Mouse (Mus musculus) limb, embryonic 12.5 days (tissue): ENCODE data around the gene Kirrel3. TPM values are rescaled to one million over a fixed set of nuclear protein-coding genes. Genes with fewer than 3 reads are reported as not detected.

Experiments used
- ATAC-seq: fragments of 200-750 bp; cut with Nextera tagmentation; 2 replicates; pipeline ENCODE4 v1.8.0; 2017; ENCODE audit warnings: low read depth, moderate TSS enrichment; ENCODE audit not compliant: insufficient number of reproducible peaks, insufficient read depth, low FRiP score, low TSS enrichment
- H3K27ac ChIP-seq: fragments of 300-500 bp; sonication (generic); 2 replicates; pipeline ENCODE4 v1.5.1; 2016; ENCODE audit warnings: mild to moderate bottlenecking, moderate library complexity
- H3K27me3 ChIP-seq: fragments of 300-500 bp; sonication (generic); 2 replicates; pipeline ENCODE4 v1.6.1; 2016; ENCODE audit warnings: mild to moderate bottlenecking, moderate library complexity
- H3K36me3 ChIP-seq: fragments of 300-500 bp; sonication (generic); 2 replicates; pipeline ENCODE4 v1.6.1; 2016; ENCODE audit warnings: mild to moderate bottlenecking, moderate library complexity
- H3K4me1 ChIP-seq: fragments of 300-500 bp; sonication (generic); replicated peaks from 2 replicates; pipeline ENCODE4 v1.6.1; 2016
- H3K4me2 ChIP-seq: fragments of 300-500 bp; sonication (generic); 2 replicates; pipeline ENCODE4 v1.6.1; 2016; ENCODE audit warnings: mild to moderate bottlenecking, moderate library complexity
- H3K4me3 ChIP-seq: fragments of 300-500 bp; sonication (generic); replicated peaks from 2 replicates; pipeline ENCODE4 v1.5.1; 2016; ENCODE audit warnings: mild to moderate bottlenecking
- H3K9ac ChIP-seq: fragments of 300-500 bp; sonication (generic); replicated peaks from 2 replicates; pipeline ENCODE4 v1.6.1; 2016; ENCODE audit warnings: mild to moderate bottlenecking, moderate library complexity
- H3K9me3 ChIP-seq: fragments of 300-500 bp; sonication (generic); 2 replicates; pipeline ENCODE4 v1.6.1; 2016; ENCODE audit warnings: mild to moderate bottlenecking, moderate library complexity
- WGBS: fragments of 180-500 bp; shearing (Covaris S2); methylation state at CpG from one replicate; pipeline ENCODE4 v1.1.7; 2016; 5-methylcytosine and 5-hydroxymethylcytosine counted together
- polyA plus RNA-seq: library from polyadenylated mRNA; unstranded; fragments of >200 nt; fragmentation: Nextera tagmentation; extraction: Ambion mirVana; gene quantifications from 2 replicates; pipeline ENCODE4 v1.2.1, GENCODE M21; 2016

Gene Kirrel3
- polyA plus RNA-seq, 1 experiment from 2014 or later, result 7.8 TPM

DNA sequence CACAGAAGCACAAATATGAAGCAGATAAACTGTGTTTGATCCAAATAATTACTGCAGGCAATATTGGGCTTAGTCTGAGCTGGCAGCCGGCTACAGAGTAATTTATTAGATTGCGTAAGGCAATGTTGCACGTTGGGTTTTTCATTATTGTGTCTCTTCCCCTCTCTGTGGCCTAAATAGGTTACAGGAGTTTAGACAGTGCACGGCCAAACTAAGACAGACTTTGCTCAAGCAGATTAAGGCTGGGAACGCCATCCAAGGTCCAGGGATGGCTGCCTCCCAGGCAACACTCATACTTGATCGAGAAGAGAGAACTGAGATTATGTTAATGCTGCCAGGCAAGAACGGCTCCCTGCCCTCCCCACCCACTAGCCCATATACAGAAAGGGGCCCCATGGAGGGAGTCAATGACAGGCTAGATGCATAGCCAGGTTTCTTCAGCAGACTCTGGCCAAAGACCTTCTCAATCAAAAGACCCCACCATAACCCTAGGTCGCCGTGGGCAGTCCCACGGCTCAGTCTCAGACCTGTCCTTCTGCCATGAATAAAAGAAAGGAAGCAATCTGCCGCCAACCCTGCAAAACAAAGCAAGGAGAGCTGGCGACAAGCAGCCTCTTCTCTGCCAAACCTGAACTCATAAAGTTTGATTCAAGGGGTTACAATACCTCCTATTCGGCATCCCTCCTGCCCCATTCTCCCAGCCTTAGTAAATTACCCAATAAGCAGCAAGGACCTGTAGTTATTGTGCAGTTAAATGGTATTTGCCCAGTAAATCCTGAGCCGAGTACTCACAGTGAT lies 437.6 kb downstream of the Kirrel3 start:
- Histone ChIP-seq H3K9me3 (no peaks in the 10 kb centered on the region), H3K4me1 (peaks cover 4% of the 10 kb centered on the region; the same call in 1 of the 2 replicates), H3K4me3 (no peak overlapping the region), H3K27ac (no peak overlapping the region), H3K9ac (no peak overlapping the region), H3K27me3 (peaks cover 3% of the 10 kb centered on the region; the same call in 1 of the 2 replicates), H3K36me3 (no peaks in the 10 kb centered on the region), H3K4me2 (no peak overlapping the region)
- WGBS, result 63% methylated on average over 14 of the region's 14 CpGs
- no peak for ATAC-seq

DNA sequence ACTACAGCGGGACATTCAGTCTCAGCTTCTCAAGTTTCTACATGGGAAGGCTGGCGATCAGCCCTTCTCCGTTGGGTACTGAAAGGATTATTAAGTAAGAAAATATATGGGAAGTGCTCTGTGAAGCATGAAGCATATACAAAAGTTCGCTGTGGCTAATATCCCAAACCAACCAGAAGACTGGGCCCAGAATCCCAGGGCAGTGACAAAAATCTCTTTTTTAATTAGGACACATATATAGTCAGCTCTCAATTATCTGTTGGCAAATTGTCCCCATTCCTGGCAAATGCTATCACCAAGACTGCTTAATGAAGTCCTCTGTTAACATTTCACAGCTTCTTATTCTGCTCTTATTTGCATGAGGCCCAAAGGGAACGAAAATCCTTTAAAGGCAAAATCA lies 439.9 kb downstream of the Kirrel3 start:
- Histone ChIP-seq H3K36me3 (no peaks in the 10 kb centered on the region), H3K27ac (no peak overlapping the region), H3K9me3 (no peaks in the 10 kb centered on the region), H3K9ac (no peak overlapping the region), H3K27me3 (peaks cover 3% of the 10 kb centered on the region; the same call in 1 of the 2 replicates), H3K4me1 (peaks cover 4% of the 10 kb centered on the region; the same call in 1 of the 2 replicates), H3K4me2 (no peak overlapping the region), H3K4me3 (no peak overlapping the region)
- WGBS, result 87% methylated on average over 5 of the region's 5 CpGs
- ATAC-seq, result no peak

DNA sequence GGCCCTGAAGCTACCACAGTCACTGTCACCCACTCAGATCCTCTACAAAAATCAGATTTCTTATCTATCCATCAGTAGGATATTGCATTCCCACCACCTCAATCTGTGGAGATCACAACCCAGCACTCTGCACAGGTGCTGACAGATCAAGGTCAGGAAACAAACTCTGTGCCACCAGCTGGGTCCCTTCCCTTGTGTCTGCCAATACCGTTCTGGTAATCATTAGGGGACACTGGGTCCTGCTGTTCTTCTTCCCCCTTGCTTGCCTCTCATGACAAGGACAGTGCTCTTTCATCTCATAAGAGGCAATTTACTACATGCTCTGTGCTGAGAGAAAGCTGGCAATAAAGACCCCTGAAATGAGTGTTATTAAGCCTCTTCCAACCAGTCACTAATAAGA lies 444.7 kb downstream of the Kirrel3 start:
- no peaks in the 10 kb centered on the region for H3K36me3 ChIP-seq
- no peak overlapping the region for H3K4me2 ChIP-seq
- no peak overlapping the region for H3K9ac ChIP-seq
- no peak for ATAC-seq
- no peaks in the 10 kb centered on the region; the same call in 1 of the 2 replicates for H3K27me3 ChIP-seq
- no peaks in the 10 kb centered on the region for H3K9me3 ChIP-seq
- no peak overlapping the region for H3K4me3 ChIP-seq
- 41% methylated on average over 1 of the region's 1 CpGs for WGBS
- H3K4me1 ChIP-seq, result no peaks in the 10 kb centered on the region
- no peak overlapping the region for H3K27ac ChIP-seq

DNA sequence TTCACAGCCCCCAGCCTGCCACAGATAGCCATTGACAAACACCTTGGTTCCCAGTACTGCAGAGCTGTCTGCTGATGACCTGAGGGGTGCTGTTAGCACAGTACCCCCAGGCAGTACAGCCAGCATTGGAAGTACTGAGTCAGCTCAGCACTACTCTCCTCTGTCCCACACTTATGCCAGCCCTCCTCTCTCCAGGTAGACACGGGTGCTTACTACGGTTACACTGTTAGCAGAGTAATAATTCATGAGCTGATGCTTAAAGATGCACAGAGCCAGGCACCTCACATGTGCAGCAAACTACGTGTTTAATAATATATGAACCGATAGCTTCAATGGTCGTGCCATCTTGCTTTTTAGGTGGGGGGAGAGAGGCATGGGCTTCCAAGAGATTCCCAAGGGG lies 452.4 kb downstream of the Kirrel3 start:
- H3K4me1 ChIP-seq, result no peaks in the 10 kb centered on the region
- H3K27ac ChIP-seq, result no peak overlapping the region
- no peaks in the 10 kb centered on the region for H3K36me3 ChIP-seq
- no peaks in the 10 kb centered on the region; the same call in none of the 2 replicates for H3K27me3 ChIP-seq
- 82% methylated on average over 5 of the region's 5 CpGs for WGBS
- no peaks in the 10 kb centered on the region for H3K9me3 ChIP-seq
- no peak overlapping the region for H3K4me2 ChIP-seq
- H3K9ac ChIP-seq, result no peak overlapping the region
- ATAC-seq, result no peak
- no peak overlapping the region for H3K4me3 ChIP-seq

DNA sequence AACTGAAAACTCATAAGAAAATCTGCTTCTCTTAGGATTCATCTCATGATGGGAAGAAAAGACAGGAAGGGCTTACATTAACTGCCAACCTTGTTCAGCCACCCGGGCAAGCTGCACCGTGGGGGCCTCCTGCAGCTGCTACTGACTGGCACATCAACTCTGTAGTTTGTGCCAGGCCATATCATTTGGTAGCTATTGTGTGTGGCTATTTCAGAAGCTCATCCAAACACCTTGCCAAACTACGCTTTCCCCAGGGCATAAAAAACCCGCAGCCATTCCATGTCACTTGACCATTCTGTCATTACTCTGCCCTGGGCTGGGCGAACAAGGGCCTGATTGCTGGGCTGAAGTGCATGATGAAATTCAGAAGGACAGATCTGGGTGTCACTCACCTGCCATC lies 453.9 kb downstream of the Kirrel3 start:
- no peaks in the 10 kb centered on the region for H3K4me1 ChIP-seq
- WGBS, result 87% methylated on average over 5 of the region's 5 CpGs

DNA sequence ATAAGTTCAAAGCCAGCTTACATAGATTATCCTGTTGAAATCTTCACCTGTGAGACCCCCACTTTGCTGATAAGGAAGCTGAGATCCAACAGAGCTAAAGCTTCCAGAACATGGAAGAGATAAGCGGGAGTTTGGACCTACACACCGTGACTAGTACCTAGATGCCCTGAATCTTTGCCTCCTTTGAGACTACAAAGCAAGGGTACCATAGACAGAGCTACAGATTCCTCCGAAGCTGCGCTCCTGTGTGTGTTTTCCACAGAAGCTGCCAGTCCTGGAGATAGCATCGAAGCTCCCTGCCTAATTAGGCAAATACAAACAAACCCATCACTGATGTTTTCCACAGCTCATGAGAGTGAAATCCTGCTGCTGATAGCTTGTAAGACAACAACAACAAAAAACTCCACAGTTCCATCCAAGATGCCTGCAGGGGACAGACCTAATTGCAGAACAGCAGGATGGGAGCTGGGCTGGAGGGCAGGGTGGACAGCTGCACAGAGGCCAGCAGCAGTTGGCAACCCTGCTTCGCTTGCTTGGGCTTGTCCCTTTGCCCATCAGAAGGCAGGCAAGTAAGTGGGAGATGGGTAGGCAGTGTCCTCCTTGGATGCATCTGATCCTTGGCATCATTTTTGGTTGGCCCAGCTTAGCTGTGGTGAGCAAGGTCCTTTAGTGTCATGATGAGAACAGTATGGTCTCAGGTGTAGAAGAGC lies 456.6 kb downstream of the Kirrel3 start:
- H3K27me3 ChIP-seq, result no peaks in the 10 kb centered on the region; the same call in 1 of the 2 replicates
- H3K36me3 ChIP-seq, result no peaks in the 10 kb centered on the region
- no peak overlapping the region for H3K9ac ChIP-seq
- ATAC-seq, result no peak
- no peak overlapping the region for H3K27ac ChIP-seq
- no peaks in the 10 kb centered on the region for H3K9me3 ChIP-seq
- no peak overlapping the region for H3K4me3 ChIP-seq
- H3K4me1 ChIP-seq, result no peaks in the 10 kb centered on the region; the same call in 1 of the 2 replicates
- H3K4me2 ChIP-seq, result no peak overlapping the region
- 73% methylated on average over 6 of the region's 6 CpGs for WGBS

More for the DNA sequence above, 453.9 kb downstream of the Kirrel3 start:
- no peak overlapping the region for H3K4me2 ChIP-seq
- no peaks in the 10 kb centered on the region for H3K9me3 ChIP-seq
- H3K9ac ChIP-seq, result no peak overlapping the region
- H3K4me3 ChIP-seq, result no peak overlapping the region
- H3K36me3 ChIP-seq, result no peaks in the 10 kb centered on the region
- no peak overlapping the region for H3K27ac ChIP-seq
- ATAC-seq, result no peak
- no peaks in the 10 kb centered on the region; the same call in none of the 2 replicates for H3K27me3 ChIP-seq

DNA sequence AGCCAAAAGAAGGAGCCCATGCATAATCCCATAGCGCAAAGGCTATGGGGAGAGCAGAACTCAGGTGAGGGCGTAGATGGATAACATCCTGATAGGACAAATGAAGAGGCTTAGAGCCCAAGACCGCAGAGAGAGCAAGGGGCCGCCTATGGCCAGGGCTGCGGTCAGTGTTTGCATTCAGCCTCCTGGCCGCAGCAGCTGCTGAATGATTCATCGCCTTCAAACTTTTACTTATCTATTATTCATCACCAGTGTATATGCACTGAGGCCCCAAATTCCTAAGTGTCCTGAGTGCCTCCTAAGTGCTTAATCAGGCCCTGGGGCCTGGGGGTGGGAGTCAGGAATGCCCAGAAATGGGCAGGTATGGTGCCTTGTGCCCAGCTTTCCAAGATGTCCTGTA lies 457.3 kb downstream of the Kirrel3 start:
- ATAC-seq, result no peak
- no peaks in the 10 kb centered on the region for H3K36me3 ChIP-seq
- H3K9me3 ChIP-seq, result no peaks in the 10 kb centered on the region
- H3K27ac ChIP-seq, result no peak overlapping the region
- 85% methylated on average over 7 of the region's 7 CpGs for WGBS
- no peak overlapping the region for H3K4me3 ChIP-seq
- H3K4me2 ChIP-seq, result no peak overlapping the region
- H3K27me3 ChIP-seq, result no peaks in the 10 kb centered on the region; the same call in 1 of the 2 replicates
- H3K9ac ChIP-seq, result no peak overlapping the region
- H3K4me1 ChIP-seq, result no peaks in the 10 kb centered on the region; the same call in 1 of the 2 replicates

DNA sequence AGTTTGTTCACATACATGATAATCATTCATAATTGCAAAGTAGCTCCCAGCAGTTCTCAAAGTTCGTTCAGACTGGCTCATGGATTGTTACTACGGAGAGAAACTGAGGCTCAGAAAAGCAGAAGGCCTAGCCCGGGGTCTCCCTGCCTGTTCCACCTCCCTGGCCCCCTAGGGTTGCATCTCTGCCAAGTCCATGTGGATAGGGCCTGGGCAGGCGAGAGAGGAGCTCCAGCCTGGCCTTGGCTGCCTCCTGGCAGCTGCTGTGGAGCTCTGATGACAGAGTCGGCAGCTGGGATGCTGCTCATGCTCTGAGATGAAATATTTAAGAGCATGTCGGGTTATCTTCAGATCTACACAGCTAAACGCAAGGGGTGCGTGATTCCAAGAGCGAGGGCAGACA lies 459.6 kb downstream of the Kirrel3 start:
- no peak for ATAC-seq
- Histone ChIP-seq H3K27ac (no peak overlapping the region), H3K9ac (no peak overlapping the region), H3K4me2 (no peak overlapping the region), H3K27me3 (no peaks in the 10 kb centered on the region; the same call in 1 of the 2 replicates), H3K36me3 (no peaks in the 10 kb centered on the region), H3K9me3 (no peaks in the 10 kb centered on the region), H3K4me1 (no peaks in the 10 kb centered on the region; the same call in 1 of the 2 replicates), H3K4me3 (no peak overlapping the region)
- 76% methylated on average over 9 of the region's 9 CpGs for WGBS

DNA sequence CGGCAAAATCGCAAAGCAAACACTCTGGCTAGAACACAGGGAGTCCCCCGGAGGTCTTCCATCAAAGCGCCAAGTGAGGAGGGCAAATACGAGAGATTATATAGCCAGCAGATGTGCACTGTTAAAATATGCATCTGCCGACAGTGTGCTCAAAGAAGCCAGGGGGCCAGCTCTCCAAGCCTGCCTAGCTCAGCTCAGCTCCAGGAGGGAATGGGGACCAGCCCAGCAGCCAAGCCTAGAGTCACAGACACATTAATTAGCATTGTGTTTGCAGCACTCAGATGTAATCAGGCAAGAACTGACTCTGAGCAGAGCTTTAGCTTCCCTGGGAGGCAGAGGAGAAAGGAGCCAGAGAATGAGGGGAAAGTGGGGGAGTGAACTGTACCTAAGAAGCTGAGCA lies 461.6 kb downstream of the Kirrel3 start:
- Histone ChIP-seq H3K27me3 (no peaks in the 10 kb centered on the region; the same call in 1 of the 2 replicates), H3K27ac (no peak overlapping the region), H3K4me3 (no peak overlapping the region), H3K4me2 (no peak overlapping the region), H3K4me1 (no peaks in the 10 kb centered on the region; the same call in 1 of the 2 replicates), H3K9me3 (no peaks in the 10 kb centered on the region), H3K9ac (no peak overlapping the region), H3K36me3 (no peaks in the 10 kb centered on the region)
- WGBS, result 29% methylated on average over 6 of the region's 6 CpGs
- no peak for ATAC-seq

DNA sequence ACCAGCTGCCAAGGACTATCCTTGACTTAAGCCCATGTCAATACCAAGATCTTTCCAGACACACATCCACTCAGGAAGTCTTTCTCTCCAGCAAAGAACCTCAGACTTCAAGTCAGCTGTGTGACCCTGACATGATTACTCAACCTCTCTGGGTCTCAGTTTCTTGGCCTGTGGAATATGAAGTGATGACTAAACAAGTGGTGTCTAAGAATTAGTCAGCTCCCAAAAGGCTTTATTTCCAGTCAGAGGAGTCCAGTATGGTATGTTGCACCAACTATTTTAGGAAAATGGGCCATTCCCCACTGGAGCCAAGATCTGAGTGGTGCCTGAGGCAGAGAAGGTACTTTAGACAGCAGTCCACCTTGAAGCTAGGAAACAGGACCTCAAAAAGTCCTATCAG lies 462.0 kb downstream of the Kirrel3 start:
- Histone ChIP-seq H3K4me2 (no peak overlapping the region), H3K27ac (no peak overlapping the region), H3K9me3 (no peaks in the 10 kb centered on the region), H3K27me3 (no peaks in the 10 kb centered on the region; the same call in 1 of the 2 replicates), H3K4me1 (no peaks in the 10 kb centered on the region; the same call in 1 of the 2 replicates), H3K9ac (no peak overlapping the region), H3K4me3 (no peak overlapping the region), H3K36me3 (no peaks in the 10 kb centered on the region)
- ATAC-seq, result no peak

DNA sequence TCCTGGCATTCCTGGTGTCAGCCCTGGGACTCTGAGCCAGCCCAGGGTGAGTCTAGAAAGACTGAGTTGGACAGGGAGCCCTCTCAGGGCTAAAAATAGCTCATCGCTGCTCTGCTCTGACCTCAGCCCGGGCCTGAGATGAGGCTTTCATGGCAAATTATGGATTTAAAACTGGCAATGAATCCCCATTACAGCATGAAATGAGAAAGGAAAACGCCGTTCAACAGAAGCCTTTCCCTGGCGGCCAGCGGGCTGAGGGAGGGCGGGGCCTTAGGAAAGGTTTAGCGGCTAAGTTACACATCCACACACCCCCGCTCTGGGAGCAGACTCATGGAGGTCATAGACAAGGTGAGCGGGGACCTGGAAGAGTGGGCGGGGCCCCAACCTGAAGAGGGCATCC lies 467.7 kb downstream of the Kirrel3 start:
- ATAC-seq, result no peak
- Histone ChIP-seq H3K27me3 (no peaks in the 10 kb centered on the region), H3K36me3 (no peaks in the 10 kb centered on the region), H3K27ac (no peak overlapping the region), H3K4me1 (no peaks in the 10 kb centered on the region), H3K4me3 (no peak overlapping the region), H3K4me2 (no peak overlapping the region), H3K9ac (no peak overlapping the region), H3K9me3 (no peaks in the 10 kb centered on the region)
- 68% methylated on average over 11 of the region's 11 CpGs for WGBS
